Mouse (Mus musculus): Measurements from ENCODE around the gene Lcn10. TPM values are rescaled to one million over a fixed set of nuclear protein-coding genes. Genes with fewer than 3 reads are reported as not detected.

Lcn10 gene
- polyA plus RNA-seq (2017; shearing (Covaris generic)), result not detected

GRCm38 (mm10) chr2:25682426-25682825, at the start of gene Lcn10:
TSS of gene Lcn10 (plus strand) at chr2:25682726.

GRCm38 (mm10) chr2:25652902-25653301, 29.6 kb upstream of the Lcn10 start, which contains the start of gene Lcn8:
TSS of gene Lcn8 (plus strand) at chr2:25653120.

GRCm38 (mm10) chr2:25657652-25658051, 24.9 kb upstream of the Lcn10 start, which contains the start of gene Lcn5:
TSS of gene Lcn5 (plus strand) at chr2:25657952.

GRCm38 (mm10) chr2:25676486-25676885, 6.0 kb upstream of the Lcn10 start, which contains the start of gene Lcn6:
TSS of gene Lcn6 (plus strand) at chr2:25676786.

GRCm38 (mm10) chr2:25699743-25700142, 17.2 kb downstream of the Lcn10 start, which contains the start of gene Obp2a:
TSS of gene Obp2a (plus strand) at chr2:25700043.

GRCm38 (mm10) chr2:25706643-25707481, 24.3 kb downstream of the Lcn10 start, which contains the start of gene Bmyc:
TSS of gene Bmyc (plus strand) at chr2:25706739.

Other genes with a start within 250 kb of the Lcn10 start
- 5.1 TPM for gene Clic3, start 225.9 kb upstream of the Lcn10 start, polyA plus RNA-seq (2017; shearing (Covaris generic))
- gene Paxx, start 221.6 kb upstream of the Lcn10 start, polyA plus RNA-seq (2017; shearing (Covaris generic)), result 74.5 TPM
- not detected for gene Ptgds, start 212.7 kb upstream of the Lcn10 start, polyA plus RNA-seq (2017; shearing (Covaris generic))
- not detected for gene Lcn12, start 188.8 kb upstream of the Lcn10 start, polyA plus RNA-seq (2017; shearing (Covaris generic))
- gene Fbxw5, start 182.0 kb upstream of the Lcn10 start, polyA plus RNA-seq (2017; shearing (Covaris generic)), result 82.7 TPM
- gene C8g, start 181.0 kb upstream of the Lcn10 start, polyA plus RNA-seq (2017; shearing (Covaris generic)), result 5.6 TPM
- gene Traf2, start 135.8 kb upstream of the Lcn10 start, polyA plus RNA-seq (2017; shearing (Covaris generic)), result 61.5 TPM
- 170 TPM for gene Edf1, start 124.9 kb upstream of the Lcn10 start, polyA plus RNA-seq (2017; shearing (Covaris generic))
- 1.4 TPM for gene Mamdc4, start 107.9 kb upstream of the Lcn10 start, polyA plus RNA-seq (2017; shearing (Covaris generic))
- gene Phpt1, start 107.5 kb upstream of the Lcn10 start, polyA plus RNA-seq (2017; shearing (Covaris generic)), result 55.4 TPM
- 0.17 TPM for gene Ajm1, start 101.0 kb upstream of the Lcn10 start, polyA plus RNA-seq (2017; shearing (Covaris generic))
- gene Rabl6, start 74.2 kb upstream of the Lcn10 start, polyA plus RNA-seq (2017; shearing (Covaris generic)), result 59.7 TPM
- not detected for gene Ccdc183, start 65.0 kb upstream of the Lcn10 start, polyA plus RNA-seq (2017; shearing (Covaris generic))
- 2.2 TPM for gene Tmem141, start 60.7 kb upstream of the Lcn10 start, polyA plus RNA-seq (2017; shearing (Covaris generic))
- gene Fcna, start 54.7 kb upstream of the Lcn10 start, polyA plus RNA-seq (2017; shearing (Covaris generic)), result not detected
- gene Lcn8, start 29.6 kb upstream of the Lcn10 start, polyA plus RNA-seq (2017; shearing (Covaris generic)), result not detected
- not detected for gene Lcn5, start 24.8 kb upstream of the Lcn10 start, polyA plus RNA-seq (2017; shearing (Covaris generic))
- gene Lcn6, start 5.9 kb upstream of the Lcn10 start, polyA plus RNA-seq (2017; shearing (Covaris generic)), result not detected
- gene Obp2a, start 17.3 kb downstream of the Lcn10 start, polyA plus RNA-seq (2017; shearing (Covaris generic)), result not detected
- 27.5 TPM for gene Bmyc, start 24.0 kb downstream of the Lcn10 start, polyA plus RNA-seq (2017; shearing (Covaris generic))
- not detected for gene Obp2b, start 54.3 kb downstream of the Lcn10 start, polyA plus RNA-seq (2017; shearing (Covaris generic))
- not detected for gene Lcn3, start 82.8 kb downstream of the Lcn10 start, polyA plus RNA-seq (2017; shearing (Covaris generic))
- not detected for gene Lcn11, start 94.3 kb downstream of the Lcn10 start, polyA plus RNA-seq (2017; shearing (Covaris generic))
- not detected for gene Gm13539, start 99.5 kb downstream of the Lcn10 start, polyA plus RNA-seq (2017; shearing (Covaris generic))
- gene Glt6d1, start 133.1 kb downstream of the Lcn10 start, polyA plus RNA-seq (2017; shearing (Covaris generic)), result not detected
- gene Lcn9, start 140.4 kb downstream of the Lcn10 start, polyA plus RNA-seq (2017; shearing (Covaris generic)), result not detected
- gene Sohlh1, start 164.5 kb downstream of the Lcn10 start, polyA plus RNA-seq (2017; shearing (Covaris generic)), result not detected
- not detected for gene Kcnt1, start 181.0 kb downstream of the Lcn10 start, polyA plus RNA-seq (2017; shearing (Covaris generic))